Mouse (Mus musculus): ENCODE results near the gene Zbtb2.

DNA sequence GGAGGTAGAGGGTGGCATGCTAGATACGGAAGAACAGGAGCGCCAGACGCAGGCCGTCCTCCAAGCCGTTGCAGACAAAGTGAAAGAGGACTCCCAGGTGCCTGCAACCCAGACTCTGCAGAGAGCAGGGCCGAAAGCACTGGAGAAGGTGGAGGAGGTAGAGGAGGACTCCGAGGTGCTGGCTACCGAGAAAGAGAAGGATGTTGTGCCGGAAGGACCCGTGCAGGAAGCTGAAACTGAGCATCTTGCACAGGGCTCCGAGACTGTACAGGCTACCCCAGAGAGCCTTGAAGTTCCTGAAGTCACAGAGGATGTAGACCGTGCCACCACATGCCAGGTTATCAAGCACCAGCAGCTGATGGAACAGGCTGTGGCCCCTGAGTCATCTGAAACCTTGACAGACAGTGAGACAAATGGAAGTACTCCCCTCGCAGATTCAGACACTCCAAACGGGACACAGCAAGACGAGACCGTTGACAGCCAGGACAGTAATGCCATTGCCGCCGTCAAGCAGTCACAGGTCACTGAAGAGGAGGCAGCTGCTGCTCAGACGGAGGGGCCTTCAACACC lies 31.9 kb downstream of the Zbtb2 start:
- TF ChIP-seq POLR2A (IDR thresholded peaks at IDR 0.05; ENCODE audit: insufficient read depth, low read depth, low read length) (no peak), CTCF (IDR thresholded peaks at IDR 0.05; ENCODE audit: insufficient read depth, low read depth, low read length) (no peak)

Data from olfactory bulb, adult 2 months (tissue).